Mouse (Mus musculus) midbrain, embryonic 16.5 days (tissue): ENCODE results near the gene Hoxa5. TPM values are rescaled to one million over a fixed set of nuclear protein-coding genes. Genes with fewer than 3 reads are reported as not detected.
A peak's percentile ranks its signal among the peaks of the same experiment; 100 is the strongest.

ENCODE experiments used
- ATAC-seq: fragments of 200-750 bp; cut with Nextera tagmentation; 2 replicates; pipeline ENCODE4 v1.8.0; 2017; ENCODE audit warnings: moderate TSS enrichment
- H3K27ac ChIP-seq: fragments of 300-500 bp; sonication (generic); 2 replicates; pipeline ENCODE4 v1.5.1; 2014; ENCODE audit warnings: mild to moderate bottlenecking, low read length, mixed read lengths
- H3K27me3 ChIP-seq: fragments of 300-500 bp; sonication (generic); 2 replicates; pipeline ENCODE4 v1.6.1; 2014; ENCODE audit warnings: low read depth, low read length, mixed read lengths; ENCODE audit not compliant: control insufficient read depth, insufficient read depth
- H3K36me3 ChIP-seq: fragments of 300-500 bp; sonication (generic); 2 replicates; pipeline ENCODE4 v1.6.1; 2014; ENCODE audit warnings: mild to moderate bottlenecking, low read length, moderate library complexity, mixed read lengths; ENCODE audit not compliant: control insufficient read depth, insufficient read depth
- H3K4me1 ChIP-seq: fragments of 300-500 bp; sonication (generic); 2 replicates; pipeline ENCODE4 v1.6.1; 2014; ENCODE audit warnings: mild to moderate bottlenecking, low read length, mixed read lengths; ENCODE audit not compliant: control insufficient read depth, insufficient read depth
- H3K4me2 ChIP-seq: fragments of 300-500 bp; sonication (generic); 2 replicates; pipeline ENCODE4 v1.6.1; 2014; ENCODE audit warnings: mild to moderate bottlenecking, low read length, mixed read lengths
- H3K4me3 ChIP-seq: fragments of 300-500 bp; sonication (generic); 2 replicates; pipeline ENCODE4 v1.5.1; 2014; ENCODE audit warnings: low read depth, mild to moderate bottlenecking, low read length, moderate library complexity, mixed read lengths
- H3K9ac ChIP-seq: fragments of 300-500 bp; sonication (generic); 2 replicates; pipeline ENCODE4 v1.6.1; 2014; ENCODE audit warnings: low read depth, low read length, mixed read lengths
- H3K9me3 ChIP-seq: fragments of 300-500 bp; sonication (generic); replicated peaks from 2 replicates; pipeline ENCODE4 v1.6.1; 2014; ENCODE audit warnings: mild to moderate bottlenecking, low read length, mixed read lengths; ENCODE audit not compliant: control insufficient read depth, poor library complexity, severe bottlenecking
- WGBS: fragments of 180-500 bp; shearing (Covaris S2); extraction: QIAGEN DNeasy Blood & Tissue Kit; methylation state at CpG from one replicate; pipeline ENCODE4 v1.1.7; 2014; 5-methylcytosine and 5-hydroxymethylcytosine counted together
- polyA plus RNA-seq: library from polyadenylated mRNA; unstranded; fragments of >200 nt; fragmentation: Nextera tagmentation; extraction: Ambion mirVana; gene quantifications from 2 replicates; pipeline ENCODE4 v1.2.1, GENCODE M21; 2015

Hoxa5 gene
- polyA plus RNA-seq, 1 experiment from 2014 or later: not detected

DNA sequence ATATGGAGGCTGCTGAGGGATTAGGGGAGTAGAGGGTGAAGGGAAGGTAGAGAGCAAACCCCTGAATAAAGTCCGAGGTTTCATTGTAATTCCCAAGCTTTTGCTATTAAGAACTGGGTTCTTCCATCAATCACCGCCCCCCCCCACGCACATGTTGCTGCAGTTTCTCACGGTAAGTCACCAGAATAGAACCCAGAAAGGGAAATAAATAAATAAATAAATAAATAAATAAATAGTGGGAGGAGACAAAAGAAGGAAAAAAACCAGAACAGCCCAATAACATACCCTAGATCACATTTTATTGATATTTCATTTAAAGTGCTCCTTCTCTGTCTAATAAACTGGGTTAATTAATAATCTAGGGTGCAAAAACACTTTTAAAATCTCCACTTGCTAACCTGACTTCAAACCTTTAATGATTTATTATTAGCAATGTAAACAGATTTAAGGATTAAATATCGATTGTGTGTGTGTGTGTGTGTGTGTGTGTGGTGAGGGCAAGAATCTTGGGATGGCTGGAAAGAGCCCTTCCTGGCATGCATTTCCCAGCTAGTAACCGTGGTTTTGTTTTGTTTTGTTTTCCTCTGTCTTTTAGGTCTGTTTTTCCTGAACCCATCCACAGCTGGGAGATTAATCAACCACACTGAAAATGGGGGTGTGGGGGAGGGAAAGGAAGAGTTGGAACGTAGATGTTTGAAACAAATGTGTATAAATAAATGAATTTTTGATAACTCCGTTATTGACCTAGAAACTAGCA is 42.9 kb downstream of the Hoxa5 start:
- no peak for ATAC-seq
- Histone ChIP-seq H3K27me3 (peaks cover 84% of the 10 kb centered on the region), H3K4me2 (no peak overlapping the region), H3K9ac (no peak overlapping the region), H3K27ac (no peak overlapping the region), H3K4me3 (no peak overlapping the region), H3K4me1 (peaks cover 10% of the 10 kb centered on the region), H3K9me3 (no peaks in the 10 kb centered on the region), H3K36me3 (no peaks in the 10 kb centered on the region)
- WGBS: 5% methylated on average over 8 of the region's 8 CpGs

DNA sequence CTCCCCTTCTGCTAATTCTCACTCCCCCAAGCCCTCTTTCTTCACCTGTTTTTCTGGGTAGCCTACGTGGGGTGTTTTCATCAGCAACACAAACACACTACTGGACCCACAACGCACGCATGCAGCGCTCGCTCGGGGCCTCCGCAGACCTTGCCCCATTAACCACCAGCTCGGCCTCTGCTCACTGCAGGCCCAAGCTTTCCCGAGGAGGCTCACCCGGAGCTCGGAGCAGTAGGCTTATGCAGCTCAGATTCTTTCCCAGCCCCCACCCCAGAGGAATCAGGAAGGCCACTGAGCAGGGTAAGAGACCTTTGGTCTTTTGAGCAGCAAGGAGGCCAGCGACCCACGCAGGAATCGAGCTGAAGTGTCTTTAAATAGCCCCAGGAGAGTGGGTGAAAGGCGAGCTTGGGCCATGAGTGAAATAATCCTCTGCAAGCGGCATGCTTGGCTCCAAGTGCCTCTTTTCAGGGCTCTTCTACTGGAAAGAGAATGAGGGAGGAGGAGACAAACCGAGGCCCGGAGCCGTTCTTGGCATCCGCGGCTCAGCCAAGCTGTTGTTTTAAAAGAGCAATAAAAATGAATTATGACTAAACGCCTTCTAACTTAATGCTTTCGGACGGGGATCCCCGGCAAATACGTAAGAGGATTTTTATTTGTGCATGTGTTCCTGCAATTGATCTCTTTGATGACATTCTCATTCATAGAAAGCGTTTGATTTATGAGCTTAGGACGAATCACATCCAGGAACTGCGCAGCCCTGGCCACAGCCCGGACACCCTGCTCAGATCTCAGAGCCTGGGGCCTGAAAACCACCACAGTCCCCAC is 43.7 kb downstream of the Hoxa5 start:
- no peaks in the 10 kb centered on the region for H3K36me3 ChIP-seq
- H3K27ac ChIP-seq: no peak overlapping the region
- ATAC-seq: no peak
- H3K9ac ChIP-seq: no peak overlapping the region
- H3K9me3 ChIP-seq: no peaks in the 10 kb centered on the region
- 2% methylated on average over 30 of the region's 30 CpGs for WGBS
- H3K27me3 ChIP-seq: peaks cover 88% of the 10 kb centered on the region
- H3K4me3 ChIP-seq: no peak overlapping the region
- H3K4me2 ChIP-seq: no peak overlapping the region
- H3K4me1 ChIP-seq: peaks cover 10% of the 10 kb centered on the region

DNA sequence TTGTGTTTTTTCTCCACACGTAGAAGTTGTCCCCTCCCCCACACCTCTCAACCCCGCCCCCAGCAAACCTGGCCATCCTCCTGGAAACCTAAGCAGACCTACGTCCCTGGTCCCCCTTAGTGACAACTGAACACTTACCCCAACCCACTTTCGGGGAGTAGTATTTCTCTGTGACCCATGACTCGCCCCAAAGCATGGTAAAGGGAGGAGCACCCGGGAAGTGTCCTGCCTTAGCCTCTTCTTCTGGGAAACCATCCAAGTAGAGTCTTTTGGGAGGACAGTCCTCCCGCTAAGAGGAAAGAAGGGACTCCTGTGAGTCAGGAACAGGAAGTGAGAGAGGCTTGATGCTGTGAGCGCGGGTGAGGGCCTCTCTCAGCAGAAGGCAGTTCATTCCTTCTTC is 44.4 kb downstream of the Hoxa5 start:
- Histone ChIP-seq H3K27ac (no peak overlapping the region), H3K9ac (no peak overlapping the region), H3K9me3 (no peaks in the 10 kb centered on the region), H3K36me3 (no peaks in the 10 kb centered on the region), H3K4me1 (peaks cover 10% of the 10 kb centered on the region), H3K4me3 (no peak overlapping the region), H3K27me3 (peaks cover 90% of the 10 kb centered on the region), H3K4me2 (no peak overlapping the region)
- 1% methylated on average over 9 of the region's 9 CpGs for WGBS
- no peak for ATAC-seq

DNA sequence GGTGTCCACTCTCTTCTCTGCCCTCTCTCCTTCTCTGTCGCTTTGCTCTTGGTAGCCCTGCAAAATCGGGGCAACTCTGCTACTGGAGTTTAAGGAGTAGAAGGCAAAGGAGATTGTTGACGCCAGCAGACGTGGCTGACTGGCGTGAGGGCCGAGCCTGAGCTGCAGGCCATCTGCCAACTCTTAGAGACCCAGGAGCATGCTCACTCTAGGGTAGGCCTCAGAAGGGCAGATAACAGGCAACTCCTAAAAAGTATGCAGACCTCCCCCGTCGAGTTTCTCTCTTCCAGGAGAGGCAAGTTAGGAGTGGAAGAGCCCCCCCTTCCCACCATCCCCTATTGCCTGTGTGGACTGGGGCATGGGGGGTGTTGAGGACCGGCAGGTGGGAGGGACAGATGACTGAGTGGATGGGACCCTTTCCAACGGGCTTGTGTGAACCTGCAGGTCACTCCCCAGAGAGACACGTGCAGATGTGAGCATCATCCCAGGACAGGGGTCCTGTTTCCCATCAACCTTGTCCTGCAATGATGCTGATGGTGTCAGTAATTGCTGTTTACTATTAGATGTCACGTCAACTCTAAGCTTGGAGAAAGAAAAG is 45.1 kb downstream of the Hoxa5 start:
- no peaks in the 10 kb centered on the region for H3K36me3 ChIP-seq
- H3K9me3 ChIP-seq: no peaks in the 10 kb centered on the region
- no peak overlapping the region for H3K27ac ChIP-seq
- H3K4me3 ChIP-seq: no peak overlapping the region
- peak overlapping the region; percentile 78; the same call in 1 of the 2 replicates for H3K4me2 ChIP-seq
- peaks cover 94% of the 10 kb centered on the region for H3K27me3 ChIP-seq
- no peak overlapping the region for H3K9ac ChIP-seq
- no peak for ATAC-seq
- 6% methylated on average over 12 of the region's 12 CpGs for WGBS
- H3K4me1 ChIP-seq: peaks cover 10% of the 10 kb centered on the region

DNA sequence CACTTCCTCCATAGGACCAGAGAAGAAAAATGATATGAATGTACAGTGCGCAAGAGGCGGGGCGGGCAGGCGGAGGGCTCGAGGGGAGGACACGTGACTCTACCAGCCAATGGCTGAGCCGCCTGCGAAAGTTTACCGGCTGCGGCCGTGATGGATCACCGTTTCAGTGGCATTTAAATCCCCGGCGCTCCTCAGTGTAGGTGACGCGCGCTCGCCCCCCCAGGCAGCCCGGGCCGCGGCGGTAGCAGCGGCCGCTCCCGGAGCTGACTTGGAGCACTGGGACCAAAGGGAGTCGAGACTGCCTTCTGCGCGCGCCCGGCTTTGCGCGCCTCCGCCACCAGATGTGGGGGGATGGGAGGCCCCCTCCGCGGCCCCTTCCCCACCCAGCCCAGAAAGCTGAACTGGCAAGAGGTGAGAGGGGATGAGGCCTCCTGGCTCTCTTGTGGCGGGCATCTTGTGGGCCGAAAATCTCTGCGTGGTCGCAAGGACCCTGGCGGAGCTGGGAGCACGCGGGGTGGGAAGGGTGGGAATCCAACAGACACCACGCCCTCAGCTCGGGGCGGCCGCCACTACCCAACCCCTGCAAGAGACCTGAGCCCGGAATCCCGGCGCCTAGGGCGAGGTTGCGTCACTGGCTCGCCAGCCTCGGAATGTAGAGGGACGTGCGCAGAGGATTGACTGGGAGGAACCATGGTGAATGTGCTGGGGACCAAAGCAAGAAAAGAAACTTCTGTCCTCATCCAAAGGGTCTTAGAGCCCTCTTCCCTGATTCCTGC is 45.9 kb downstream of the Hoxa5 start, which contains the start of gene Hoxa1:
Gene Hoxa1 (minus strand): TSS at position 42 of the 776 bp plus-strand sequence.
- Histone ChIP-seq H3K4me2 (peak within 1 kb of the TSS; percentile 78), H3K9me3 (no peaks in the 10 kb centered on the region), H3K4me3 (peak within 1 kb of the TSS; percentile 43), H3K27ac (no peak within 1 kb of the TSS), H3K9ac (peak within 1 kb of the TSS; percentile 41; the same call in 1 of the 2 replicates), H3K36me3 (no peaks in the 10 kb centered on the region), H3K4me1 (peaks cover 10% of the 10 kb centered on the region), H3K27me3 (peaks cover 91% of the 10 kb centered on the region)
- peak; percentile 54; the same call in 1 of the 2 replicates for ATAC-seq
- WGBS: under 1% methylated on average over 53 of the region's 55 CpGs

DNA sequence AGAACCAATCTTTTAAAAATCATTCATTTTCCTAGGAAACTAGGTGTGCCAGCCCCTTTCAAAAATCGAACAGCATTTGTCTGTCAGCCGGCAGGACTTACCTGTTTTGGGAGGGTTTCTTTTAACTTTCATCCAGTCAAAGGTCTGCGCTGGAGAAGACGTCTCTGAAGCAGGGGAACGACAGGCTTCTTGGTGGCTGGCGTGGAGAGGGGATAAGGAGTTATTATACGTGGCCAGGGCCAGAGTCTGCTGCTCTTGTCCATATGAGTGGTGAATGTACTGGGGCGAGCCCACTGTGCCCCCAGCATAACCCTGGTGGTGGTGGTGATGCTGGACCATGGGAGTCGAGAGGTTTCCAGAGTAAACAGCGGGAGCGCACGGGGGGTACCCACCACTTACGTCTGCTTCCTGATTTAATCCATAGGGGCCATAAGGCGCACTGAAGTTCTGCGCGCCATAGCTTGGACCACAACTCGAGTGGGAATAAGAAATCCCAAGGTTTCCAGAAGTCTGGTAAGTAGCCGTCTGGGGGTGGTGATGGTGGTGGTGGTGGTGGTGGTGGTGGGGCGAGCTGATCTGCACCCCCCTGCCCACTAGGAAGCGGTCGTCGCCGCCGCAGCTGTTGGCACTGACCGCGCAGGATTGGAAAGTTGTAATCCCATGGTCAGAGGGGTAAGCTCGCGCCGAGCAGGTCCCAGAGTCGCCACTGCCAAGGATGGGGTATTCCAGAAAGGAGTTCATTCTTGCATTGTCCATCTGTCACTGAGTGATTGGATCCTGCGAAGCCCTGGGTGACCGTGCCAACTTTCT is 46.7 kb downstream of the Hoxa5 start:
- H3K9ac ChIP-seq: 0 out of 2 replicates have a peak overlapping the region, but pooled peaks have one; percentile 41
- no peak overlapping the region for H3K27ac ChIP-seq
- no peaks in the 10 kb centered on the region for H3K9me3 ChIP-seq
- peak overlapping the region; percentile 78 for H3K4me2 ChIP-seq
- H3K4me3 ChIP-seq: peak overlapping the region; percentile 43
- H3K36me3 ChIP-seq: no peaks in the 10 kb centered on the region
- whole genome bisulfite sequencing: 2% methylated on average over 32 of the region's 32 CpGs
- H3K27me3 ChIP-seq: peaks cover 91% of the 10 kb centered on the region
- H3K4me1 ChIP-seq: peaks cover 10% of the 10 kb centered on the region
- no peak; the same call in 1 of the 2 replicates for ATAC-seq

DNA sequence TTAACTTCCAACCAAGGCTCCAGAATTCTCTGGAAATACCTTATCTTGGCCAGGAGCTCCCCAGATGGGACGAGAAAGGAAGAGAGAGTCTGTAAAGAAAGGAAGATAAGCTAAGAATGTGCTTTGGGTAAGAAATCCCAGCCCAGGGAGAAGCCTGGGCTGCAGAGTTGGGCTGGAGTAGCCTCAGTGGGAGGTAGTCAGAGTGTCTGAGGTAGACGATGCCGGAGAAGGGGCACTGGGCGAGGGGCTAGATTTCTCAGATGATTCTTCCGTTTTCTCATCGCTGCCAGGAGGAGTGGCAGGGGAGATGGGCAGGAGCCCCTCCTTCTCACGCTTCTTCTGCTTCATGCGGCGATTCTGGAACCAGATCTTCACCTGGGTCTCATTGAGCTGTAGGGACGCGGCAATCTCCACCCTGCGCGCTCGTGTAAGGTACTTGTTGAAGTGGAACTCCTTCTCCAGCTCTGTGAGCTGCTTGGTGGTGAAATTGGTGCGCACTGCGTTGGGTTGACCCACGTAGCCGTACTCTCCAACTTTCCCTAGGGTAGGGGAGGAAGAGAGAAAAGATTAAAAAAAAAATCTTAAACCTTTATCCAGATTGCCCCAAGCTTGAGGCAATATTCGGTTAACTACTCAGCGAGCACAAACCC is 47.7 kb downstream of the Hoxa5 start:
- Histone ChIP-seq H3K27me3 (peaks cover 91% of the 10 kb centered on the region), H3K4me2 (no peak overlapping the region), H3K36me3 (no peaks in the 10 kb centered on the region), H3K4me1 (peaks cover 10% of the 10 kb centered on the region), H3K9ac (no peak overlapping the region), H3K27ac (no peak overlapping the region), H3K9me3 (no peaks in the 10 kb centered on the region), H3K4me3 (no peak overlapping the region)
- WGBS: 2% methylated on average over 20 of the region's 20 CpGs
- no peak for ATAC-seq
